Mouse (Mus musculus) embryonic facial prominence, embryonic 11.5 days (tissue): ENCODE measurements around the gene Ankrd45. TPM values are rescaled to one million over a fixed set of nuclear protein-coding genes. Genes with fewer than 3 reads are reported as not detected.
"Not testable (repeated sequence)": the region's sequence is repeated elsewhere in the genome, so short reads cannot be mapped to it uniquely, and the experiment has no call there.

Source experiments
- ATAC-seq: fragments of 200-750 bp; cut with Nextera tagmentation; replicated peaks from 2 replicates; pipeline ENCODE4 v1.8.0; 2017; ENCODE audit warnings: low read depth; ENCODE audit not compliant: insufficient number of reproducible peaks, low FRiP score, low TSS enrichment
- DNase-seq: peaks from one replicate; pipeline ENCODE4 v3.0.0-alpha.2; 2015; ENCODE audit warnings: low spot score
- H3K27ac ChIP-seq: fragments of 300-500 bp; sonication (generic); replicated peaks from 2 replicates; pipeline ENCODE4 v1.5.1; 2014; ENCODE audit warnings: mild to moderate bottlenecking, low read depth, low read length, control low read depth
- H3K27me3 ChIP-seq: fragments of 300-500 bp; sonication (generic); 2 replicates; pipeline ENCODE4 v1.6.1; 2014; ENCODE audit warnings: mild to moderate bottlenecking, low read length, moderate library complexity, mixed read lengths; ENCODE audit not compliant: control insufficient read depth, insufficient read depth
- H3K36me3 ChIP-seq: fragments of 300-500 bp; sonication (generic); replicated peaks from 2 replicates; pipeline ENCODE4 v1.6.1; 2014; ENCODE audit warnings: low read depth, mild to moderate bottlenecking, low read length, moderate library complexity, mixed read lengths; ENCODE audit not compliant: control insufficient read depth, insufficient read depth
- H3K4me1 ChIP-seq: fragments of 300-500 bp; sonication (generic); 2 replicates; pipeline ENCODE4 v1.6.1; 2014; ENCODE audit warnings: low read length, mixed read lengths; ENCODE audit not compliant: control insufficient read depth, insufficient read depth
- H3K4me2 ChIP-seq: fragments of 300-500 bp; sonication (generic); 2 replicates; pipeline ENCODE4 v1.6.1; 2014; ENCODE audit warnings: low read depth, mild to moderate bottlenecking, control low read depth, low read length, moderate library complexity
- H3K4me3 ChIP-seq: fragments of 300-500 bp; sonication (generic); 2 replicates; pipeline ENCODE4 v1.5.1; 2014; ENCODE audit warnings: low read depth, low read length, control low read depth
- H3K9ac ChIP-seq: fragments of 300-500 bp; sonication (generic); replicated peaks from 2 replicates; pipeline ENCODE4 v1.6.1; 2014; ENCODE audit warnings: mild to moderate bottlenecking, control low read depth, low read length
- H3K9me3 ChIP-seq: fragments of 300-500 bp; sonication (generic); replicated peaks from 2 replicates; pipeline ENCODE4 v1.6.1; 2016; ENCODE audit warnings: mild to moderate bottlenecking, low read length, inconsistent platforms, mixed read lengths; ENCODE audit not compliant: control insufficient read depth
- WGBS: fragments of 180-500 bp; shearing (Covaris S2); extraction: QIAGEN DNeasy Blood & Tissue Kit; methylation state at CpG from one replicate; pipeline ENCODE4 v1.1.7; 2014; 5-methylcytosine and 5-hydroxymethylcytosine counted together
- polyA plus RNA-seq: library from polyadenylated mRNA; unstranded; fragments of >200 nt; fragmentation: Nextera tagmentation; extraction: Ambion mirVana; gene quantifications from 2 replicates; pipeline ENCODE4 v1.2.1, GENCODE M21; 2014

Ankrd45 gene
- polyA plus RNA-seq, 1 experiment from 2014 or later, result 5.0 TPM

DNA sequence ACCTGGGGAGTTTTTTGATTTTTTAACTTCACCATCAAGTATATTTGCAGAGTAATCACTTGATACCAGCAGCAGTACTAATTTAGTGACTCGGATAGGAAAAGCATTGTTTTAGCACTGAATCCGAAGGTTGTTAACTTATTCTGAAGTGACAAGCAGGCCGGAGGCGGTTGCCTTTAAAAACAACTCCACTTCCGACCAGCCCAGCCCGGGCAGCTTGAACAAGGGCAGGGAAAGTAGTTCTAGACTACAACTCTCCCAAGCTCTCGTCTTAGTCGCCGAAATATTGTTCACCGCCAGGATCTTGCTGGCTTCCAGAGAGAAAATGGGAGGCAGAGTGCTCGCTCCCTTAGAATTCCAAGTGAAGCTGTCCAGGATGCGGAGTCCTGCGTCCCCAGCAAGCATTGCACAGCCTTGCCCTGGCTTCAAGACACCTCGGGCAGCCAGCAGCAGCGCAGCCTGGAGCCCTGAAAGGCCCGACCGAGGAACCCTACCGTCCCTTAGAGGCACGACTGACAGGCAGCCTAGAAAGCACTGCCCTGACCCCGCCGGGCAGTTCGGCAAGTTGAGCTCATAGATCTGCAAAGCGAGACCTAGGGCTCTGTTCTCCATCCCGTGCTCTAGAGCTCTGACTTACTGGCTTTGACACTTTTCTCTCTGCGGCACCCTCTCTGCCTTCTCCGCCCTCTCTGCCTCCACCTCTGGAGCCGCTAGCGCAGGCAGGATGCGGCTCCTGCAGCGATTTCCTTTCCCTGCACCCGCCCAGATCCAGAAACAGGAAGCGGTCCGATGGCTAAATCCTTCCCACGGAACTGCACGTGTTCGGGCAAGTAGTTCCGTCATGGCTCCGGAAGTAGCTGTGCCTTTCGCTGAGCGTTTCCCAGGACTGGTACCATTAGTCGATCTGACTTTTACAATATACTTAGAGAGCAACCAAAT lies 11.5 kb upstream of the Ankrd45 start, which contains the start of gene Klhl20:
Klhl20 (minus strand) TSS at position 786 of the 939 bp plus-strand sequence.
- H3K27me3 ChIP-seq, result no peaks in the 10 kb centered on the region
- peak within 1 kb of the TSS; percentile 79 for H3K4me3 ChIP-seq
- WGBS, result 2% methylated on average over 41 of the region's 41 CpGs
- H3K4me1 ChIP-seq, result no peaks in the 10 kb centered on the region
- no peaks in the 10 kb centered on the region for H3K9me3 ChIP-seq
- 0 out of 2 replicates have a peak within 1 kb of the TSS, but pooled peaks have one; percentile 52 for H3K27ac ChIP-seq
- no peaks in the 10 kb centered on the region for H3K36me3 ChIP-seq
- peak within 1 kb of the TSS; percentile 89 for H3K9ac ChIP-seq
- DNase-seq (peak; percentile 97), ATAC-seq (peak; percentile 92)
- peak within 1 kb of the TSS; percentile 78 for H3K4me2 ChIP-seq

- no peak overlapping the region for H3K27ac ChIP-seq
- H3K4me3 ChIP-seq, result no peak overlapping the region
- WGBS, result 82% methylated on average over 2 of the region's 2 CpGs
- no peak for ATAC-seq
- no peaks in the 10 kb centered on the region for H3K4me1 ChIP-seq
- no peaks in the 10 kb centered on the region for H3K27me3 ChIP-seq
- H3K4me2 ChIP-seq, result no peak overlapping the region
- no peak overlapping the region for H3K9ac ChIP-seq
- no peaks in the 10 kb centered on the region for H3K36me3 ChIP-seq
- DNase-seq, result no peak
- H3K9me3 ChIP-seq, result no peaks in the 10 kb centered on the region
These were observed 3.0 kb upstream of the Ankrd45 start for GRCm38 (mm10) chr1:161139496-161139895.

DNA sequence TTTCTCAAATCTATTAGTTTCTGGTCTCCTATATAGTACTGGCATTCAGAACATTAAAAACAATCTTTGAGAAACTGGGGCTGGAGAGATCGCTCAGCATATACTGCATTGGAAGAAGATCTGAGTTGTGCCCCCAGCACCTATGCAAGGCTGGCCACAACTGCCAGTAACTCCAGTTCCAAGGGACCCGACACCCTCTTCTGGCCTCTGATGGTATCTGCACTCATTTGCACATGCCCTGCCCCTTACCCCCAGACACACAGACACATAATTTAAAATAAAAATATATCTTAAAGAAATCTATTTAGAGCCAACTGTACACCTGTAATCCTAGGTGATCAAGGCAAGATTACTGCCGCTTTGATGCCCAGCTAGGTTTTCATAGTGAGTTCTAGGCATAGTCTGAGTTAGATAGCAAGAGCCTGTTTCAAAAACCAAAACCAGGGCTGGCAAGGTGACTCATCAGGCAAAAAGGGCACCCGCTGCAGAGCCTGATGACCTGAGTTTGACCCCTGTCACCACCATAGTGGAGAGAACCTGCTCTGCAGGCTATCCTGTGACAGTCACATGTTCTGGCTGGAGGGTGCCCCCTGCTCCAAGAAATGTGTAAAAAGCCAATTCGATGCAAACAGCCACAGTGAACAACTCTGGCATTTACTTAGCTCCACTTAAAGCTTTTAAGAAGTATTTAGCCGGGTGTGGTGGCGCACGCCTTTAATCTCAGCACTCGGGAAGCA lies 2.3 kb upstream of the Ankrd45 start:
- no peak for ATAC-seq
- H3K4me3 ChIP-seq, result no peak overlapping the region
- DNase-seq, result no peak
- WGBS, result 85% methylated on average over 9 of the region's 9 CpGs
- H3K4me1 ChIP-seq, result no peaks in the 10 kb centered on the region
- H3K4me2 ChIP-seq, result no peak overlapping the region
- no peaks in the 10 kb centered on the region for H3K36me3 ChIP-seq
- no peak overlapping the region for H3K9ac ChIP-seq
- H3K27me3 ChIP-seq, result no peaks in the 10 kb centered on the region
- H3K27ac ChIP-seq, result no peak overlapping the region
- no peaks in the 10 kb centered on the region for H3K9me3 ChIP-seq

GRCm38 (mm10) chr1:161143216-161143615 lies 725 bp downstream of the Ankrd45 start:
- WGBS, result 88% methylated on average over 7 of the region's 7 CpGs
- Histone ChIP-seq H3K4me3 (peak overlapping the region; percentile 21; the same call in 1 of the 2 replicates), H3K4me2 (no peak overlapping the region), H3K27me3 (no peaks in the 10 kb centered on the region), H3K27ac (no peak overlapping the region), H3K36me3 (no peaks in the 10 kb centered on the region), H3K9ac (no peak overlapping the region), H3K9me3 (no peaks in the 10 kb centered on the region), H3K4me1 (no peaks in the 10 kb centered on the region)
- DNase-seq, result no peak
- ATAC-seq, result no peak

DNA sequence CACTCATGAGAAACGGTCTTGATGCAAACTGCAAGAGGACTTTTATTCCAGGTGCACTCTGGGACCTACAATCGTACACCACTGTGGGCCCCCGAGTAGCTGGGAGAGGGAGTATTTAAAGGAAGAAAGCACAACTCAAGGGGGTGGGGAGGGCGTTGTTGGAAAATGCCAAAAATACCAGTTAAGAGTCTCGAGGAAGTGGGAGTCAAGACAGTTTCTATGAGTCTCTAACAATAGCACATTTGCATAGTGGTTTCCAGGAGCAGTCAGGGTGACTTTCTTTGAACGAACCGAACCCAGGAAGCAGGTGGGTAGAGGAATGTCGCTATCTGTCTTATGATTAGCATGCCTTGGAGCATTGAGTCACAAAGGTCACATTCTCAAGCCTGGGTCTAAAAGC lies 3.1 kb downstream of the Ankrd45 start:
- WGBS, result 85% methylated on average over 8 of the region's 8 CpGs
- not testable (repeated sequence) for DNase-seq, H3K27ac ChIP-seq, H3K4me3 ChIP-seq, H3K4me2 ChIP-seq, H3K4me1 ChIP-seq, H3K9ac ChIP-seq, H3K36me3 ChIP-seq, H3K9me3 ChIP-seq, H3K27me3 ChIP-seq, ATAC-seq

DNA sequence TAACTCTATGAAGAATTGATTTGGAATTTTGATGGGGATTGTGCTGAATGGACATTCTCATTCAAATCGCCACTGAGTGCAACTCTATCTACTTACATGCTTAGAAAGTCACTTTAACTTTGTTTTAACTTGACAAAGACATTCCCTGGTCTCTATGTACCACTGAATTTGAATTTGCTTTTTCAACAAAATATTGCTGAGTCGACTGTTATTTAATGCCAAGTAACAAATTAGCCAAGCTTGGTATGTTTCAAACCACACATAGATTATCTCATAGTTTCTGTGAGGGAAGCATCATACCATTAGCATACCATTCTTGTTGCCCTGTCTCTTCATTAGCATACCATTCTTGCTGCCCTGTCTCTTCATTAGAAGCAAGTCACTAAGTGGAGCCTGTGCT lies 5.4 kb downstream of the Ankrd45 start:
- Histone ChIP-seq H3K4me2 (no peak overlapping the region), H3K27ac (no peak overlapping the region), H3K4me3 (no peak overlapping the region), H3K9me3 (no peaks in the 10 kb centered on the region), H3K36me3 (no peaks in the 10 kb centered on the region), H3K4me1 (no peaks in the 10 kb centered on the region), H3K27me3 (no peaks in the 10 kb centered on the region), H3K9ac (no peak overlapping the region)
- ATAC-seq (no peak), DNase-seq (no peak)
- 84% methylated on average over 2 of the region's 2 CpGs for WGBS

- Histone ChIP-seq H3K27ac (no peak overlapping the region), H3K27me3 (no peaks in the 10 kb centered on the region), H3K9me3 (no peaks in the 10 kb centered on the region), H3K4me3 (no peak overlapping the region), H3K9ac (no peak overlapping the region), H3K4me1 (no peaks in the 10 kb centered on the region), H3K36me3 (no peaks in the 10 kb centered on the region), H3K4me2 (no peak overlapping the region)
- DNase-seq (no peak), ATAC-seq (no peak)
- 75% methylated on average over 6 of the region's 6 CpGs for WGBS
These were observed 8.6 kb downstream of the Ankrd45 start for GRCm38 (mm10) chr1:161151098-161151497.

GRCm38 (mm10) chr1:161156546-161156945 lies 14.1 kb downstream of the Ankrd45 start:
- H3K27me3 ChIP-seq, result no peaks in the 10 kb centered on the region
- no peaks in the 10 kb centered on the region for H3K9me3 ChIP-seq
- H3K4me2 ChIP-seq, result no peak overlapping the region
- no peak overlapping the region for H3K9ac ChIP-seq
- no peak overlapping the region for H3K4me3 ChIP-seq
- H3K27ac ChIP-seq, result no peak overlapping the region
- H3K4me1 ChIP-seq, result no peaks in the 10 kb centered on the region
- ATAC-seq (no peak), DNase-seq (no peak)
- 82% methylated on average over 10 of the region's 10 CpGs for WGBS
- H3K36me3 ChIP-seq, result no peaks in the 10 kb centered on the region
